Mouse (Mus musculus): Measurements from ENCODE around the gene Abca17.
A peak's percentile ranks its signal among the peaks of the same experiment; 100 is the strongest.

Abca17 gene

GRCm38 (mm10) chr17:24346831-24347230, 4.0 kb downstream of the Abca17 start:
- no peak for DNase-seq (ENCODE audit: low spot score in 2 of 2)

DNA sequence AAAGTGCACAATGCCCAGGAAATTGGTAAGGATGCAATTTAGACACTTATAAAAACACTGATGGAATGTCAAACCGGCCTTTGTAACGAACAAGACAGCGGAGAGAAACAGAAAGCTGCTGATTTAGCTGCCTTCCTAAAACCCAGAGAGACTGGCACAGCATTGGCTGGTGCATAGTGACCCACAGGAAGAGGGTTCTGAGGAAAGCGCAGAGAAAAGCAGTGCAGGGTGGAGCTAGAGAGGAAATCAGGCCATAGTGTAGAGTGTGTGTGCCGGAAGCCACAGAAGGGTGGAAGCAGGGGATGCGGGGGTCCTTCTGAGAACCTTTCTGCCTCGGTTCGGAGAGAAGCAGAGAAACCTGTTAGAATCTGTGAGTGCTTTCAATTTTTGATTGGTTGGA, 6.2 kb downstream of the Abca17 start:
- DNase-seq (ENCODE audit: low spot score in 2 of 2), result no peak

DNA sequence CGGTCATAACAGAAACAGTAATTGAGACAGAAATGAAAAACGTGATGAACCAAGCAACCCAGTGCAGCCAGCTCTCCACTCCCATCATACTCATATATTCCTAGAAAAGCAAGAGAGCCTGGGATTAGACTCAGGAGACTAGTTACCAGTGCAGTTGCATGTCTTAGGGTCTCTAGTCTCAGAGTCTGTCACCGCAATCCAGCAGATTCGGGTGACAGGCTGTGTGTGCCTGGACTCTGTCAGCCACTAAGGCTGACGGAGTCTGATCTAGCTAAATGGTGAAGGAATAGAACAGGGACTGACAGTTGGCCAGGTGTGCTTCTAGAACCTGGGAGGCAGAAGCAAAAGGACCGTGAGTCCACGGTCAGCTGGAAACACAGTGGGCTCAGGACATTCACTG, 23.2 kb downstream of the Abca17 start:
- no peak for DNase-seq (ENCODE audit: low spot score in 2 of 2)

DNA sequence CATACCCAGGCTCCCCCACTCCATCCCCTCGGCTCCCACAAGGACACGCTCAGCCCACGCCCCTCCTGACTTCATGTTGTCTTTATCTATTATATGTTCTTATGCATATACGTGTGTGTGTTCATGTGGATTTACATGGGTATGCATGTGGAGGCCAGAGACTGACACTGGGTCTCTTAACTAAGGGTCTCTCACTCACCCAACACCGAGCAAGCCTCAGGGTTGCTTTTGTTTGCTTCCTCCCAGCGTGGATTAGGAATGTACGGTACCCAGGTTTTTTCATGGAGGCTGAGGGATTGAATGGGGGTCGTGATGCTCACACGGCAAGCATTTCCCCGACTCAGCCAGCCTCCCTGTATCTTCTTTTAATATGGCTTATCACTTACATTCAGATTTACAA, 25.8 kb downstream of the Abca17 start:
- no peak for DNase-seq (ENCODE audit: low spot score in 2 of 2)

DNA sequence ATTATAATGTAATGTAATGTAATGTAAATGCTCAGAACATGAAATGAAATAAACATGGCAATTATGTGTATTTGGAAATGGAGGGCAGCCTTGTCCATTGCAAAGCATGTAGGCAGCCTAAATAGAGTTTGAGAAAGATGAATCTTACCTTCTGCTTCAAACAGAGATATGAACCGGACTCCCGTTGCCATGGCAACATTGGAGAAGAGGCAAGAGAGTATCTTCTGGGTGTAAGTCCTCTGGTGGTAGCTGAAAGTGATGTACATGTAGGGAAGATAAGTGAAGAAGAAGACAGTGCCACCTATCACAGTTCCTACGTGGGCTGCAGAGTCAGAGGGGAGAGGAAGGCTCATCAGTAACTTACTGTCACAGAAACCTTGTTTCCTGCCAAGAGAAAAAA, 30.0 kb downstream of the Abca17 start:
- DNase-seq (ENCODE audit: low spot score in 2 of 2), result no peak

GRCm38 (mm10) chr17:24307500-24307899, 43.4 kb downstream of the Abca17 start:
- DNase-seq (ENCODE audit: low spot score in 2 of 2), result no peak

- DNase-seq (ENCODE audit: low spot score in 2 of 2), result no peak
Measured at GRCm38 (mm10) chr17:24300651-24301050, 50.2 kb downstream of the Abca17 start.

DNA sequence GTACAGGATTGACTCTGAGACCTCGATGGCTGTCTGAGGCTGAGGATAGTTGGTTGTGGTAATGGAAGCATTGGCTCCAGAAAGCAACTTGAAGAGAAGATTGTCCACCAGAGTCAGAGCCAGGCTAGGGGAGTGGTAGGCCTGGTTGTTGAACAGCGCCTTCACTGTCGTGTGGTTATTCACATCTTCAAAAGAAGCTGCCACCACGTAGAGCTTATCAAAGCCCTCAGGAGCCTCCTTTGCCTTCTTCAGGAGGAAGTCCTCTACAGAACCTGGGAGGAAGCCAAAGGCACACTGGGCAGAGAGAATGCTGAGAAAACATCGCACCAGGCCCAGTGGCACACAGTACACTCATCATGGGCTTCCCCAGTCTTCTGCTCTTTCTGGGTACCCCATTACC, 61.5 kb downstream of the Abca17 start:
- DNase-seq (ENCODE audit: low spot score in 2 of 2), result no peak

DNA sequence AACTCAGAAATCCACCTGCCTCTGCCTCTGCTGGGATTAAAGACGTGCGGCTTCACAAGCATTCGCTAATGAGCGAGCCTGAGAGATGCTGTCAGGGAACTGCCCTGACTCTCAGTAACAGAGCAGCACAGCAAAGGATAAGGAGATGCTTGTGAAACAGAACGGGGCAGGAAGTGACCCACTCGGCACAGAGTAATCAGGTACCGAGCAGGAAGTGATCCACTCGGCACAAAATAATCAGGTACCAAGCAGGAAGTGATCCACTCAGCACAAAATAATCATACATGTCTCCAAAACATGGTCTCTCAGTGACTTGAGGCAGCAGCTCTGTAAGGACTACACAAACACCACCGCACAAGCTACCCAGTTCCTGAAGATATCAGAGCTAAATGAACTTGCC, 62.4 kb downstream of the Abca17 start:
- DNase-seq (ENCODE audit: low spot score in 2 of 2), result no peak

- DNase-seq (ENCODE audit: low spot score in 2 of 2), result no peak
Measured at GRCm38 (mm10) chr17:24285680-24286079, 65.2 kb downstream of the Abca17 start.

DNA sequence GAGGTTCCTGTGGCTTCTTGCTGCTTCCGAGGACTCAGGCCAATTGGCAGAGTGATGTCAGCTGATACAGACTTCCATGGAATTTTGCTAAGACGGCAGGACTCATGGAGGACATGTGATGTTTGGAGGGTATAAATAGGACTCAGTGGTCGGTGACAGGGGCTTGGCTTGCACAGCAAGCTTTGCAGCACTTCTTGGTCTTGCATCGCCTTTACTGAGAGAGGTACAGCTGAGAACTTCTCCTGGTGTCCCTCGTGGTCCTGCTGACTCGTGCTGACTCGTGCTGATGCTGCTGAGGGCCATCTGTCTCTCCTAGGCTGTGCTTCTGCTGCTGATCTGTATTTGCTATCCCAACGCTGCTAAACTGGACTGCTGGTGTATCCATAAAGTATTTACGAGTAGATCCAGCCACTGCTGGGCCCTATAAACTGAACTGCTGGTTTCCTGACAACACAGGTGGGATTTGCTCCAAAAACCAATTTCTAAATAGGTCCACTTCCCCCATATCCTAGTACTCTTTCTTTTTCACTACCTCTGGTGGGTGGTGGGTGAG, 67.5 kb downstream of the Abca17 start:
- no peak for DNase-seq (ENCODE audit: low spot score in 2 of 2)

GRCm38 (mm10) chr17:24282637-24283036, 68.2 kb downstream of the Abca17 start:
- DNase-seq (ENCODE audit: low spot score in 2 of 2), result no peak

DNA sequence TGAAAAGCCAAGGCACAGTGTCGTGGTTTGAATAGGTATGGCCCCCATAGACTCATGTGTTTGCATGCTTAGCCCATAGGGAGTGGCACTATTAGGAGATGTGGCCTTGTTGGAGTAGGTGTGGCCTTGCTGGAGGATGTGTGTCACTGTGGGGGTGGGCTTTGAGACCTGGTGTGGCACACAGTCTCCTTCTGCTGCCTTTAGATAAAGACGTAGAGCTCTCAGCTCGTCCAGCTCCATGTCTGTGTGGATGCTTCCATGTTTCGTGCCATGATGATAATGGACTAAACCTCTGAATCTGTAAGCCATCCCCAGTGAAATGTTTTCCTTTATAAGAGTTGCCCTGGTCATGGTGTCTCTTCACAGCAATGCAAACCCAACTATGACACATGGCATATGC, 71.0 kb downstream of the Abca17 start:
- no peak for DNase-seq (ENCODE audit: low spot score in 2 of 2)

DNA sequence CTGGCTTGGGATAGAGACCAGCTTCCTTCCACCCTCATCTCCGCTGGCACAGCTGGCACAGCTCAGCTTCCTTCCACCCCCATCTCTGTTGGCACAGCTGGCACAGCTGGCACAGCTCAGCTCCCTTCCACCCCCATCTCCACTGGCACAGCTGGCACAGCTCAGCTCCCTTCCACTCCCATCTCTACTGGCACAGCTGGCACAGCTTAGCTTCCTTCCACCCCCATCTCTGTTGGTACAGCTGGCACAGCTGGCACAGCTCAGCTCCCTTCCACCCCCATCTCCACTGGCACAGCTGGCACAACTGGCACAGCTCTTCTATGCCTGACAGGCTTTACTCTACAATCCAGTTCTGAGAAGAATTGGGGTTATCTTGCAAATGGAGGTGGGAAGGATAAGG, 83.7 kb downstream of the Abca17 start:
- DNase-seq (ENCODE audit: low spot score in 2 of 2), result no peak

- DNase-seq (ENCODE audit: low spot score in 2 of 2), result no peak
Measured at GRCm38 (mm10) chr17:24264766-24265165, 86.1 kb downstream of the Abca17 start.

DNA sequence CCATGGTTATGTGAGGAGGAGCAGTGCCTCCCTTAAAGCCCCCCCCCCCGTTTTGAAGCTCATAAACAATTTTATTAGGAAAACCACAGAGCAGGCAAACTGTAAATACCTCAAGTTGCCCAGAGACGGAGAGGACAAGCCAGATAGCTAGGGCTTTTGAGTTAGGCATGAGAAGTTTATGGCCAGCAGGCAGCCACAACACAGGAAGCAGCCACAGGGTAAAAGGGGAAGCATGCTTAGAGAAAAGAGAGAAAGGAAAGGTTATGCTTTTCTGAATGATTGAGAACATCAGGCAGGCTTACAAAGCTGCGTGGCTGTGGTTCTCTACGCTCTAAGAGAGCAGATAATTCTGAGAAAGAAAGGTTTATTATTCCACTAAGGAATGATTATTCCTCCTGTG, 90.4 kb downstream of the Abca17 start:
- DNase-seq (ENCODE audit: low spot score in 2 of 2), result no peak

- DNase-seq (ENCODE audit: low spot score in 2 of 2), result no peak
Measured at GRCm38 (mm10) chr17:24259702-24260101, 91.2 kb downstream of the Abca17 start.

DNA sequence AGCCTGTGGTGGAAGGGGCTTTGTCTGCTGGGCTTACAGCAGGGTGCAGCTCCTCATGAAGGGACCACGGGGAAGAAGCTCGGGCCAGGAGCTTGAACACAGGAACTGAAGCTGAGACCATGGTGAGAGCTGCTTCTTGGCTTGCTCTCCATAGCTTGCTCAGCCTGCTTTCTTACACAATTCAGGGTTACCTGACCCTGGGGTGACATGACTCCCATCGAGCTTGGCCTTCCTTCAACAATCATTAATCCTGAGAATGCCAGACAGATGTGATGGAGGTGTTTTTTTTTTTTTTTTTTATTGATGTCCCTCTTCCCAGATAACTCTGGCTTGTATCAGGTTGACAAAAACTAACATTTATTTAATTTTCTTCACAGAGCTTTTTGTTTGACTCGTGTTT, 91.9 kb downstream of the Abca17 start:
- no peak for DNase-seq (ENCODE audit: low spot score in 2 of 2)

- DNase-seq (ENCODE audit: low spot score in 2 of 2), result no peak
Measured at GRCm38 (mm10) chr17:24252329-24252728, 98.5 kb downstream of the Abca17 start.

- DNase-seq (ENCODE audit: low spot score in 2 of 2), result peak; percentile 95 to 96
Measured at GRCm38 (mm10) chr17:24251320-24252069, 99.4 kb downstream of the Abca17 start, which contains the start of gene Ccnf. Gene Ccnf, minus strand, starts transcription at chr17:24251484.

GRCm38 (mm10) chr17:24250988-24251319, 99.9 kb downstream of the Abca17 start:
- DNase-seq (ENCODE audit: low spot score in 2 of 2), result no peak

GRCm38 (mm10) chr17:24248641-24249040, 102.2 kb downstream of the Abca17 start:
- DNase-seq (ENCODE audit: low spot score in 2 of 2), result no peak

DNA sequence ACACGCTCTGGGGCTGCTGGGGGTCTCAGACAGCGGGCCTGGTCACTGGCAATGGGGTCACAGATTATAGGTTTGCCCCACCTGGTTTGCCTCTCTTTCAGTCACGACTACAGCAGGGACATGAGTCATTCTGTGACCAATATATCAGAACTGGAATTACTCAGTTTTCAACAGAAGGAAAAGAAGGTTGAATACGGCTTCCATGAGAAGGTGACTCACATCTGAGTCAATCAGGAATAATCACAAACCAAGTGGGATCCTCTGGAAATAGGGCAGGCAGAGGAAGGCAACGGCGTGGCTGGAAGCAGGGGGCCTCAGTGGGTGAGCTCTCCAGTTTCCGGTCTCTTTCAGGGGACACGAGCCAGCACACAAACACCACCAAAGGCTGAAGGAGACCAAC, 106.8 kb downstream of the Abca17 start:
- DNase-seq (ENCODE audit: low spot score in 2 of 2), result no peak

Data from urinary bladder, postnatal 4 days (tissue).